Mouse (Mus musculus) heart, embryonic 14.5 days (tissue): ENCODE measurements around the gene Mrln. TPM values are rescaled to one million over a fixed set of nuclear protein-coding genes. Genes with fewer than 3 reads are reported as not detected.

Experiments used
- ATAC-seq: fragments of 200-750 bp; cut with Nextera tagmentation; 2 replicates; pipeline ENCODE4 v1.8.0; 2017; ENCODE audit warnings: low read depth, moderate TSS enrichment; ENCODE audit not compliant: insufficient number of reproducible peaks, insufficient read depth, low FRiP score
- H3K27ac ChIP-seq, 2 experiments: fragments of 200-500 bp in 1 of 2; fragments of 300-500 bp in 1 of 2; sonication (generic) in 1 of 2; replicated peaks in 1 of 2; 2 replicates each; pipeline ENCODE4 v1.5.1; 2012 to 2014; ENCODE audit warnings: low read depth in 2 of 2, low read length in 2 of 2, control low read depth in 1 of 2, mild to moderate bottlenecking in 1 of 2, mixed read lengths in 1 of 2; ENCODE audit not compliant: control insufficient read depth in 1 of 2, insufficient read depth in 1 of 2
- H3K27me3 ChIP-seq: fragments of 300-500 bp; sonication (generic); 2 replicates; pipeline ENCODE4 v1.6.1; 2014; ENCODE audit warnings: mild to moderate bottlenecking, low read length, control low read depth; ENCODE audit not compliant: control insufficient read depth, insufficient read depth
- H3K36me3 ChIP-seq: fragments of 300-500 bp; sonication (generic); 2 replicates; pipeline ENCODE4 v1.6.1; 2014; ENCODE audit warnings: mild to moderate bottlenecking, control low read depth, low read length, mixed read lengths; ENCODE audit not compliant: control insufficient read depth, insufficient read depth
- H3K4me1 ChIP-seq, 2 experiments: fragments of 200-500 bp in 1 of 2; fragments of 300-500 bp in 1 of 2; sonication (generic) in 1 of 2; 2 replicates each; pipeline ENCODE4 v1.6.1; 2012 to 2014; ENCODE audit warnings: low read length in 2 of 2, control low read depth in 1 of 2, mixed read lengths in 1 of 2; ENCODE audit not compliant: control insufficient read depth in 2 of 2, insufficient read depth in 2 of 2
- H3K4me2 ChIP-seq: fragments of 300-500 bp; sonication (generic); 2 replicates; pipeline ENCODE4 v1.6.1; 2014; ENCODE audit warnings: mild to moderate bottlenecking, low read length
- H3K4me3 ChIP-seq, 2 experiments: fragments of 200-500 bp in 1 of 2; fragments of 300-500 bp in 1 of 2; sonication (generic) in 1 of 2; 2 replicates each; pipeline ENCODE4 v1.5.1; 2012 to 2014; ENCODE audit warnings: low read length in 2 of 2, mild to moderate bottlenecking in 2 of 2, control low read depth in 1 of 2, low read depth in 1 of 2, moderate library complexity in 1 of 2; ENCODE audit not compliant: control insufficient read depth in 1 of 2, insufficient read depth in 1 of 2
- H3K9ac ChIP-seq: fragments of 300-500 bp; sonication (generic); 2 replicates; pipeline ENCODE4 v1.6.1; 2014; ENCODE audit warnings: mild to moderate bottlenecking, low read length
- H3K9me3 ChIP-seq: fragments of 300-500 bp; sonication (generic); 2 replicates; pipeline ENCODE4 v1.6.1; 2016; ENCODE audit warnings: low read length, control low read depth; ENCODE audit not compliant: control insufficient read depth
- WGBS: fragments of 180-500 bp; shearing (Covaris S2); extraction: QIAGEN DNeasy Blood & Tissue Kit; methylation state at CpG from one replicate; pipeline ENCODE4 v1.1.7; 2014; 5-methylcytosine and 5-hydroxymethylcytosine counted together
- polyA plus RNA-seq: library from polyadenylated mRNA; unstranded; fragments of >200 nt; fragmentation: Nextera tagmentation; extraction: Ambion mirVana; gene quantifications from 2 replicates; pipeline ENCODE4 v1.2.1, GENCODE M21; 2014

Mrln gene
- polyA plus RNA-seq, 1 experiment from 2014 or later: 0.92 TPM

GRCm38 (mm10) chr10:70181279-70181972, 23.0 kb upstream of the Mrln start:
- H3K27me3 ChIP-seq: no peaks in the 10 kb centered on the region
- H3K27ac ChIP-seq: no peak overlapping the region
- no peak overlapping the region for H3K4me3 ChIP-seq
- peaks cover 53% of the 10 kb centered on the region for H3K36me3 ChIP-seq
- H3K4me2 ChIP-seq: no peak overlapping the region
- 0 out of 2 replicates have a peak, but pooled peaks have one; percentile 29 for ATAC-seq
- H3K9me3 ChIP-seq: no peaks in the 10 kb centered on the region
- 73% methylated on average over 11 of the region's 11 CpGs for WGBS
- no peak overlapping the region for H3K9ac ChIP-seq
- H3K4me1 ChIP-seq: peaks cover 10 to 22% of the 10 kb centered on the region in 2 experiments; a peak in 3 of 4 replicates

DNA sequence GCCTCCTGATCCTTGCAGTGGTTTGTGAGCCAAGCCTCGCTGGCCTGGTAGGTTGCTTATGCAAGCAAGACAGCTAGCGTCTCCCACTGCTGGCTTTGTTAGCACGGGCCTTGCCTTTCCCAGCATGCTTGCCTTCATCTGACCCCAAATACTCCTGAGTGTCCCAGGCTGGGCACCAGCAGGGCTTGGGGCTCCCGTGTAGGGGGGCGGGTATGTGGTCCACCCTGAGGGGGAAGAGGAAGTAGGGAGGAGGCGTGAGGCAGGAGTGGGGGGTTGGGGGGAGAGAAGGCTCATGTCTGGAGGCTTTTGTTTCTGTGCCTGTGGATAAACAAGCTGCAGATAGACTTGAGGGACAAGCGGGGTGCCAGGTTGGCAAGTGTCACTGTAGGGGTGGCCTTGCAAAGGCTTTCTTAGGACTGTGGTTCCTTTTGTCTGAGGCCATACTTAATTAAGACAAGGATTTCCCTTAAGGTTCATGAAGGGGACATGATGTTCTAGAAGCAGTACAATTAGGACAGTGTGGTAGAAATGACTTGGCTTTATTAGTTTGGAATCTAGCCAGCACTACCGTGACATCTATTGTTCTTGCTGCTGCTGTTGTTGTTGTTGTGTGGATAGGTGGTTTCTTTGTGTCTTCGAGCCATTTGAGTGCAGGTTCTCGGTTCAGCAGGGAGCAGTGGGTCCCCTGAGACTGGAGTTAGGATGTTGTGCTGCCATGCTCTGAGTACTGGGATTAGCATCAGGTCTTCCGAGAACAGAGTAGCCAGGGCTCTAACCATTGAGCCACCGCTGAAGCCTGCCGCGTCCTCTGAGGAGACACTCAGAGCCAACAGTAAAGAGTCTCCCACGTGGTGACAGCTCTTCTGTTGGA, 21.0 kb upstream of the Mrln start:
- Histone ChIP-seq H3K9me3 (no peaks in the 10 kb centered on the region), H3K9ac (peak overlapping the region; percentile 2; the same call in 1 of the 2 replicates), H3K27me3 (no peaks in the 10 kb centered on the region), H3K27ac (0 out of 4 replicates have a peak overlapping the region, but pooled peaks of 1 of the 2 experiments have one; percentile 41), H3K36me3 (peaks cover 55% of the 10 kb centered on the region), H3K4me3 (no peak overlapping the region), H3K4me1 (peaks cover 10 to 22% of the 10 kb centered on the region in 2 experiments; a peak in 3 of 4 replicates), H3K4me2 (no peak overlapping the region)
- no peak for ATAC-seq
- 66% methylated on average over 15 of the region's 15 CpGs for WGBS

- Histone ChIP-seq H3K4me1 (peaks cover 10 to 22% of the 10 kb centered on the region in 2 experiments; a peak in 3 of 4 replicates), H3K36me3 (peaks cover 67% of the 10 kb centered on the region), H3K27me3 (no peaks in the 10 kb centered on the region), H3K4me3 (no peak overlapping the region), H3K9me3 (no peaks in the 10 kb centered on the region), H3K9ac (no peak overlapping the region), H3K27ac (no peak overlapping the region), H3K4me2 (no peak overlapping the region)
- 72% methylated on average over 9 of the region's 9 CpGs for WGBS
- ATAC-seq: no peak
Measured at GRCm38 (mm10) chr10:70186136-70186535, 18.3 kb upstream of the Mrln start.

GRCm38 (mm10) chr10:70186586-70186985, 17.9 kb upstream of the Mrln start:
- Histone ChIP-seq H3K9me3 (no peaks in the 10 kb centered on the region), H3K9ac (no peak overlapping the region), H3K4me2 (no peak overlapping the region), H3K36me3 (peaks cover 69% of the 10 kb centered on the region), H3K4me3 (no peak overlapping the region), H3K27me3 (no peaks in the 10 kb centered on the region), H3K4me1 (peaks cover 8 to 18% of the 10 kb centered on the region in 2 experiments; a peak in 3 of 4 replicates), H3K27ac (no peak overlapping the region)
- ATAC-seq: no peak
- 76% methylated on average over 7 of the region's 7 CpGs for WGBS

- ATAC-seq: no peak
- WGBS: 79% methylated on average over 13 of the region's 13 CpGs
- H3K27ac ChIP-seq: no peak overlapping the region
Measured at GRCm38 (mm10) chr10:70189864-70190263, 14.6 kb upstream of the Mrln start.

DNA sequence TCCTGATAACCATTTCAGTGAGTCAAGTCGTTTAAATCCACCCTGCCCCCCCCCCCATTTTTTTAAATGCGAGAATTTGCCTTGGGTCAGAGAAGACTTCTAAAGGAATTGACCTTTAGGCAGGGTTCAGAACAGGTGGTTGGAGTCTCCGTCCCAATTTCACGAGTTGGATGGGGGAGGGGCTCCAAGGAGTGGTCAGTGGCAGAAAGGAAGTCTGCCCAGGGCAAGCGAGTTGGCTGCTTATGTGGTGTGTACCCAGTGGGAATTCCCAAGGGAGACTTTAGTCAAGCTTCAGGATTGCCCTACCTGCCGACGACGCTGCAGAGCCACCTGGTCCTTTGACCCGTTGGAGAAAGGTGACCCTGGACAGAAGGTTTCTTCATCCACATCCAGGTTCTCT, 10.2 kb upstream of the Mrln start:
- WGBS: 72% methylated on average over 9 of the region's 9 CpGs

More at GRCm38 (mm10) chr10:70189864-70190263, 14.6 kb upstream of the Mrln start:
- Histone ChIP-seq H3K9me3 (no peaks in the 10 kb centered on the region), H3K4me2 (no peak overlapping the region), H3K27me3 (no peaks in the 10 kb centered on the region), H3K36me3 (peaks cover 80% of the 10 kb centered on the region), H3K4me1 (no peaks in the 10 kb centered on the region), H3K4me3 (no peak overlapping the region), H3K9ac (no peak overlapping the region)

GRCm38 (mm10) chr10:70195279-70195678, 9.2 kb upstream of the Mrln start:
- no peaks in the 10 kb centered on the region for H3K9me3 ChIP-seq
- peaks cover 37% of the 10 kb centered on the region for H3K36me3 ChIP-seq
- 70% methylated on average over 7 of the region's 7 CpGs for WGBS

More for the DNA sequence above, 10.2 kb upstream of the Mrln start:
- H3K36me3 ChIP-seq: peaks cover 47% of the 10 kb centered on the region
- no peak overlapping the region for H3K9ac ChIP-seq
- H3K9me3 ChIP-seq: no peaks in the 10 kb centered on the region
- ATAC-seq: no peak
- H3K4me3 ChIP-seq: no peak overlapping the region
- no peak overlapping the region for H3K27ac ChIP-seq
- peaks cover 0 to 3% of the 10 kb centered on the region in 2 experiments; a peak in 1 of 4 replicates for H3K4me1 ChIP-seq
- no peak overlapping the region for H3K4me2 ChIP-seq
- no peaks in the 10 kb centered on the region for H3K27me3 ChIP-seq

More at GRCm38 (mm10) chr10:70195279-70195678, 9.2 kb upstream of the Mrln start:
- no peak overlapping the region for H3K4me2 ChIP-seq
- no peaks in the 10 kb centered on the region for H3K27me3 ChIP-seq
- H3K27ac ChIP-seq: no peak overlapping the region
- H3K9ac ChIP-seq: no peak overlapping the region
- peaks cover 0 to 3% of the 10 kb centered on the region in 2 experiments; a peak in 1 of 4 replicates for H3K4me1 ChIP-seq
- no peak overlapping the region for H3K4me3 ChIP-seq
- no peak for ATAC-seq
